Mouse (Mus musculus): ENCODE data around the gene Armt1.

DNA sequence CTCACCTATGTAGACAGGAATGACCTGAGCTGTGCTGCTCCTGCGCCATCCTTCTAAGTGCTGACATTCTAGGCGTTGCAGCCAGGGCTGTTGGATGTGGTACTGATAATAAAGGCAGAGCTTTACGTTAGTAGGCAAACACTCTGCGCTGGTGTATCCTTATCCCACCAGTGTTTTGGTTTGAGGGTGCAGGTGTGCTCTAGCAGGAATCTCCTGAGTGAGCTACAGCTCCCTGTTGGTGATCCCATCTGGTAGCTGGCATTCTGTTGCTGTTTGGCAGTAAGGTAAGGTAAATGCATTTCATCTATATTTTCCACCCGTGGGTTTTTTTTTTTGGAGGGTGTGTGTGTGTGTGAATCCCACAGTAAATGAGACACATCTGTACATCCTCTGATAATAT, 34.2 kb upstream of the Armt1 start:
- TF ChIP-seq POLR2A (IDR thresholded peaks at IDR 0.05; ENCODE audit: borderline replicate concordance, extremely low read depth, low read depth, low read length) (no peak), CTCF (IDR thresholded peaks at IDR 0.05; ENCODE audit: insufficient read depth, low read length) (no peak)

Data from lung, adult 2 months (tissue).